Mouse (Mus musculus) right cerebral cortex, adult 18-20 months (tissue): ENCODE results near the gene Tcte2.
A peak's percentile ranks its signal among the peaks of the same experiment; 100 is the strongest.
"Not testable (repeated sequence)": the region's sequence is repeated elsewhere in the genome, so short reads cannot be mapped to it uniquely, and the experiment has no call there.

Experiments
- DNase-seq: peaks from one replicate; pipeline ENCODE4 v3.0.0; 2022; ENCODE audit warnings: mixed read lengths

Tcte2 gene

GRCm38 (mm10) chr17:13681686-13682085, 79.9 kb downstream of the Tcte2 start:
- DNase-seq: no peak

GRCm38 (mm10) chr17:13681126-13681525, 80.5 kb downstream of the Tcte2 start:
- DNase-seq: no peak

GRCm38 (mm10) chr17:13680318-13680717, 81.3 kb downstream of the Tcte2 start:
- DNase-seq: no peak

GRCm38 (mm10) chr17:13679725-13680124, 81.9 kb downstream of the Tcte2 start:
- DNase-seq: no peak

- no peak for DNase-seq
These were observed 84.1 kb downstream of the Tcte2 start for GRCm38 (mm10) chr17:13677225-13678148.

GRCm38 (mm10) chr17:13676099-13676498, 85.5 kb downstream of the Tcte2 start:
- not testable (repeated sequence) for DNase-seq

- no peak for DNase-seq
These were observed 86.0 kb downstream of the Tcte2 start for GRCm38 (mm10) chr17:13675630-13676029.

- no peak for DNase-seq
These were observed 86.8 kb downstream of the Tcte2 start for GRCm38 (mm10) chr17:13674695-13675306.

GRCm38 (mm10) chr17:13671732-13672131, 89.9 kb downstream of the Tcte2 start:
- no peak for DNase-seq

- DNase-seq: no peak
These were observed 91.4 kb downstream of the Tcte2 start for GRCm38 (mm10) chr17:13670227-13670626.

GRCm38 (mm10) chr17:13669206-13669605, 92.4 kb downstream of the Tcte2 start:
- peak; percentile 31 for DNase-seq

- peak; percentile 66 for DNase-seq
These were observed 93.3 kb downstream of the Tcte2 start for GRCm38 (mm10) chr17:13668052-13669015.

- no peak for DNase-seq
These were observed 94.6 kb downstream of the Tcte2 start for GRCm38 (mm10) chr17:13667006-13667405.

GRCm38 (mm10) chr17:13665731-13666130, 95.9 kb downstream of the Tcte2 start:
- DNase-seq: no peak

- no peak for DNase-seq
These were observed 98.0 kb downstream of the Tcte2 start for GRCm38 (mm10) chr17:13663386-13664166.
